Mouse (Mus musculus): ENCODE measurements at regions not wholly inside any gene's neighbourhood (a gene's known extent, or its start where the extent isn't known, plus 50 kb on each side); places are given as distances from the start of the nearest gene placed in this dataset.
"Not testable (repeated sequence)": the region's sequence is repeated elsewhere in the genome, so short reads cannot be mapped to it uniquely, and the experiment has no call there.

GRCm38 (mm10) chr1:17348271-17348670, 797.4 kb downstream of the Crisp4 start:
- Histone ChIP-seq H3K4me1 (ENCODE audit: control insufficient read depth in 1 of 2, insufficient read depth in 2 of 2, low read length in 2 of 2) (no peaks in the 10 kb centered on the region), H3K4me3 (ENCODE audit: control insufficient read depth in 1 of 2, insufficient read depth in 1 of 2, low read depth in 2 of 2, low read length in 2 of 2) (no peak overlapping the region), H3K27ac (ENCODE audit: control insufficient read depth, low read depth, low read length) (no peak overlapping the region), H3K9ac (ENCODE audit: control insufficient read depth, low read depth, low read length, poor library complexity, severe bottlenecking) (no peak overlapping the region), H3K36me3 (ENCODE audit: control insufficient read depth in 1 of 2, insufficient read depth in 2 of 2, low read length in 2 of 2) (no peaks in the 10 kb centered on the region), H3K27me3 (ENCODE audit: control insufficient read depth in 1 of 2, insufficient read depth in 2 of 2, low read length in 2 of 2) (no peaks in the 10 kb centered on the region), H3K79me2 (ENCODE audit: control insufficient read depth, insufficient read depth, low read length, poor library complexity) (no peaks in the 10 kb centered on the region), H3K9me3 (replicated peaks; ENCODE audit: insufficient read depth, low read length) (no peaks in the 10 kb centered on the region)
- peak; percentile 2 for DNase-seq (ENCODE audit: low read depth, low spot score)
- TF ChIP-seq EP300 (IDR thresholded peaks at IDR 0.05; ENCODE audit: low read depth in 1 of 2, low read length in 2 of 2) (no peak), GABPA (IDR thresholded peaks at IDR 0.05; ENCODE audit: low read depth, low read length) (no peak), ZC3H11A (IDR thresholded peaks at IDR 0.05; ENCODE audit: low read depth, low read length) (no peak), MAFK (IDR thresholded peaks at IDR 0.05; ENCODE audit: borderline replicate concordance, low read depth, low read length) (no peak), USF2 (IDR thresholded peaks at IDR 0.05; ENCODE audit: borderline replicate concordance in 1 of 2, insufficient read depth in 1 of 2, low read depth in 1 of 2, low read length in 2 of 2) (no peak), TAL1 (IDR thresholded peaks at IDR 0.05; ENCODE audit: low read length) (no peak), USF1 (IDR thresholded peaks at IDR 0.05; ENCODE audit: low read depth, low read length) (no peak), MYC (IDR thresholded peaks at IDR 0.05; ENCODE audit: low read depth, low read length) (no peak), MAZ (IDR thresholded peaks at IDR 0.05; ENCODE audit: low read depth, low read length) (no peak), ELF1 (IDR thresholded peaks at IDR 0.05; ENCODE audit: low read depth, low read length) (no peak), MYB (IDR thresholded peaks at IDR 0.05; ENCODE audit: low read depth, low read length) (no peak), MEF2A (IDR thresholded peaks at IDR 0.05; ENCODE audit: extremely low read depth, insufficient replicate concordance, low read depth, low read length, poor library complexity, severe bottlenecking) (no peak)

- Histone ChIP-seq H3K27ac (ENCODE audit: control insufficient read depth, low read depth, low read length) (no peak overlapping the region), H3K4me1 (ENCODE audit: control insufficient read depth in 1 of 2, insufficient read depth in 2 of 2, low read length in 2 of 2) (no peaks in the 10 kb centered on the region), H3K79me2 (ENCODE audit: control insufficient read depth, insufficient read depth, low read length, poor library complexity) (no peaks in the 10 kb centered on the region), H3K9ac (ENCODE audit: control insufficient read depth, low read depth, low read length, poor library complexity, severe bottlenecking) (no peak overlapping the region), H3K27me3 (ENCODE audit: control insufficient read depth in 1 of 2, insufficient read depth in 2 of 2, low read length in 2 of 2) (no peaks in the 10 kb centered on the region), H3K36me3 (ENCODE audit: control insufficient read depth in 1 of 2, insufficient read depth in 2 of 2, low read length in 2 of 2) (no peaks in the 10 kb centered on the region), H3K4me3 (ENCODE audit: control insufficient read depth in 1 of 2, insufficient read depth in 1 of 2, low read depth in 2 of 2, low read length in 2 of 2) (no peak overlapping the region), H3K9me3 (replicated peaks; ENCODE audit: insufficient read depth, low read length) (no peaks in the 10 kb centered on the region)
- DNase-seq (ENCODE audit: low read depth, low spot score): no peak
- TF ChIP-seq EP300 (IDR thresholded peaks at IDR 0.05; ENCODE audit: low read depth in 1 of 2, low read length in 2 of 2): no peak
- no peak for TF ChIP-seq E2F4 (IDR thresholded peaks at IDR 0.05; ENCODE audit: borderline replicate concordance, low read depth, low read length)
- no peak for TF ChIP-seq TAL1 (IDR thresholded peaks at IDR 0.05; ENCODE audit: low read length)
- TF ChIP-seq ZMIZ1 (IDR thresholded peaks at IDR 0.05; ENCODE audit: low read depth, low read length): no peak
- no peak for TF ChIP-seq RAD21 (IDR thresholded peaks at IDR 0.05; ENCODE audit: low read depth, low read length)
- TF ChIP-seq ZNF384 (IDR thresholded peaks at IDR 0.05; ENCODE audit: low read depth, low read length): no peak
- no peak for TF ChIP-seq NELFE (IDR thresholded peaks at IDR 0.05; ENCODE audit: low read depth, low read length)
- no peak for TF ChIP-seq UBTF (IDR thresholded peaks at IDR 0.05; ENCODE audit: borderline replicate concordance, insufficient read depth, low read depth, low read length)
- no peak for TF ChIP-seq POLR2A (IDR thresholded peaks at IDR 0.05; ENCODE audit: control insufficient read depth in 1 of 2, insufficient read depth in 1 of 2, low read depth in 1 of 2, low read length in 2 of 2, poor library complexity in 1 of 2)
- no peak for TF ChIP-seq ELF1 (IDR thresholded peaks at IDR 0.05; ENCODE audit: low read depth, low read length)
- TF ChIP-seq NRF1 (IDR thresholded peaks at IDR 0.05; ENCODE audit: insufficient read depth, low read depth, low read length, poor library complexity, severe bottlenecking): no peak
- no peak for TF ChIP-seq GABPA (IDR thresholded peaks at IDR 0.05; ENCODE audit: low read depth, low read length)
- TF ChIP-seq TCF12 (IDR thresholded peaks at IDR 0.05; ENCODE audit: low read depth, low read length): no peak
- no peak for TF ChIP-seq ZC3H11A (IDR thresholded peaks at IDR 0.05; ENCODE audit: low read depth, low read length)
Observed at GRCm38 (mm10) chr1:17337827-17338226, 807.9 kb downstream of the Crisp4 start.

GRCm38 (mm10) chr1:17311392-17311791, 834.3 kb downstream of the Crisp4 start:
- not testable (repeated sequence) for H3K9ac ChIP-seq (ENCODE audit: control insufficient read depth, low read depth, low read length, poor library complexity, severe bottlenecking); H3K36me3 ChIP-seq (ENCODE audit: control insufficient read depth in 1 of 2, insufficient read depth in 2 of 2, low read length in 2 of 2); H3K27ac ChIP-seq (ENCODE audit: control insufficient read depth, low read depth, low read length)

More at GRCm38 (mm10) chr1:17311392-17311791, 834.3 kb downstream of the Crisp4 start:
- not testable (repeated sequence) for H3K79me2 ChIP-seq (ENCODE audit: control insufficient read depth, insufficient read depth, low read length, poor library complexity); H3K9me3 ChIP-seq (replicated peaks; ENCODE audit: insufficient read depth, low read length); H3K4me1 ChIP-seq (ENCODE audit: control insufficient read depth in 1 of 2, insufficient read depth in 2 of 2, low read length in 2 of 2); H3K4me3 ChIP-seq (ENCODE audit: control insufficient read depth in 1 of 2, insufficient read depth in 1 of 2, low read depth in 2 of 2, low read length in 2 of 2); H3K27me3 ChIP-seq (ENCODE audit: control insufficient read depth in 1 of 2, insufficient read depth in 2 of 2, low read length in 2 of 2); DNase-seq (ENCODE audit: low read depth, low spot score)
